Mouse (Mus musculus) liver, embryonic 14.5 days (tissue): ENCODE measurements around the gene Gm44511. TPM values are rescaled to one million over a fixed set of nuclear protein-coding genes. Genes with fewer than 3 reads are reported as not detected.

Source experiments
- ATAC-seq: fragments of 200-750 bp; cut with Nextera tagmentation; 2 replicates; pipeline ENCODE4 v1.8.0; 2017; ENCODE audit warnings: moderate number of reproducible peaks, mild to moderate bottlenecking, moderate library complexity; ENCODE audit not compliant: insufficient read depth
- DNase-seq, 3 experiments: peaks; one replicate each; pipeline ENCODE4 v3.0.0-alpha.2; 2012 to 2013; ENCODE audit warnings: low read depth in 3 of 3, low spot score in 3 of 3
- H3K27ac ChIP-seq: fragments of 300-500 bp; sonication (generic); 2 replicates; pipeline ENCODE4 v1.5.1; 2014; ENCODE audit warnings: moderate library complexity, mild to moderate bottlenecking, control low read depth, inconsistent platforms
- H3K27me3 ChIP-seq: fragments of 300-500 bp; sonication (generic); 2 replicates; pipeline ENCODE4 v1.6.1; 2014; ENCODE audit warnings: mild to moderate bottlenecking, low read length, moderate library complexity; ENCODE audit not compliant: control insufficient read depth, insufficient read depth
- H3K36me3 ChIP-seq: fragments of 300-500 bp; sonication (generic); replicated peaks from 2 replicates; pipeline ENCODE4 v1.6.1; 2014; ENCODE audit warnings: low read depth; ENCODE audit not compliant: control insufficient read depth, insufficient read depth
- H3K4me1 ChIP-seq, 2 experiments: fragments of 200-500 bp in 1 of 2; fragments of 300-500 bp in 1 of 2; sonication (generic) in 1 of 2; replicated peaks; 2 replicates each; pipeline ENCODE4 v1.6.1; 2012 to 2014; ENCODE audit warnings: antibody characterized with exemption in 1 of 2, inconsistent platforms in 1 of 2, low read length in 1 of 2; ENCODE audit not compliant: control insufficient read depth in 2 of 2, insufficient read depth in 2 of 2
- H3K4me2 ChIP-seq: fragments of 300-500 bp; sonication (generic); 2 replicates; pipeline ENCODE4 v1.6.1; 2014; ENCODE audit warnings: low read depth, mild to moderate bottlenecking, control low read depth, moderate library complexity
- H3K4me3 ChIP-seq, 2 experiments: fragments of 200-500 bp in 1 of 2; fragments of 300-500 bp in 1 of 2; sonication (generic) in 1 of 2; 2 replicates each; pipeline ENCODE4 v1.5.1; 2012 to 2014; ENCODE audit warnings: low read depth in 2 of 2, low read length in 2 of 2, mild to moderate bottlenecking in 2 of 2, control low read depth in 1 of 2, inconsistent platforms in 1 of 2, moderate library complexity in 1 of 2; ENCODE audit not compliant: insufficient read depth in 1 of 2
- H3K9ac ChIP-seq: fragments of 300-500 bp; sonication (generic); replicated peaks from 2 replicates; pipeline ENCODE4 v1.6.1; 2014; ENCODE audit warnings: mild to moderate bottlenecking, control low read depth, moderate library complexity
- H3K9me3 ChIP-seq: fragments of 300-500 bp; sonication (generic); 2 replicates; pipeline ENCODE4 v1.6.1; 2016; ENCODE audit warnings: low read length, mixed read lengths; ENCODE audit not compliant: control insufficient read depth
- CTCF ChIP-seq: IDR thresholded peaks from 2 replicates; pipeline ENCODE4 v1.5.1; 2016; ENCODE audit warnings: antibody characterized with exemption, low read depth, control low read depth
- EP300 ChIP-seq: IDR thresholded peaks from 2 replicates; pipeline ENCODE4 v1.6.1; 2016; ENCODE audit warnings: antibody characterized with exemption, low read depth
- WGBS: fragments of 180-500 bp; shearing (Covaris S2); extraction: QIAGEN DNeasy Blood & Tissue Kit; methylation state at CpG from one replicate; pipeline ENCODE4 v1.1.7; 2014; ENCODE audit not compliant: insufficient replicate concordance; 5-methylcytosine and 5-hydroxymethylcytosine counted together
- polyA plus RNA-seq, 2 experiments: library from polyadenylated mRNA; depleted of rRNA in 1 of 2; stranded (reverse) in 1 of 2; unstranded in 1 of 2; fragments of >200 nt; fragmentation: Nextera tagmentation in 1 of 2; extraction: Ambion mirVana in 1 of 2; gene quantifications; 2 replicates each; pipeline versions ENCODE4 v1.2.1 to v1.2.3; 2012 to 2014

Gene Gm44511
- polyA plus RNA-seq (2012; rRNA removed) (not detected in 2 replicates), polyA plus RNA-seq (2014; fragmentation: Nextera tagmentation; extraction: Ambion mirVana) (not detected in 2 replicates)

DNA sequence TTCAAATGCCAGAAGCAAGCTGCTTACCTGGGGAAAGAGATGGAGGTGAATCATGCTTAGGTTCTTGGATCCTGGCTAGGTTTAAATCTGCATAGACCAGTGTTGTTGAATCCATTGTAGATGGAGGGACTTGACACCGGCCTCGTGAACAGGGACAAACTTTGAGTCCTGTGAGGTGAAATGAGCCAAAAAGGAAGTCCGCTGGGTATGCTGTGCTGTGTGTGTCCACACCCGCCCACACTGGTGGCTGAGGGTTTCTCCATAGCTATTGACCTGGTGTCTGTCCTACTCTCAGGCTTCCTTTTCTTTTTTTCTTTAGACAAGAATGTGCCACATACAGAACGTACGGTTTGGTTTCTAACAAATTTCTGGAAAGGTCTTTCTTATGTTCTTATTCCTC is at the start of gene Gm44511, which contains the start of gene Klrb1b:
Gene Gm44511, minus strand, starts transcription at position 184 of the 400 bp plus-strand sequence.
Gene Klrb1b, minus strand, starts transcription at position 200 of the 400 bp plus-strand sequence.
- Histone ChIP-seq H3K9me3 (no peaks in the 10 kb centered on the region), H3K4me1 (no peaks in the 10 kb centered on the region), H3K27me3 (no peaks in the 10 kb centered on the region), H3K27ac (no peak within 1 kb of the TSS), H3K4me3 (no peak within 1 kb of the TSS), H3K4me2 (no peak within 1 kb of the TSS), H3K36me3 (no peaks in the 10 kb centered on the region), H3K9ac (no peak within 1 kb of the TSS)
- ATAC-seq (no peak), DNase-seq (no peak)
- 59% methylated on average over 6 of the region's 6 CpGs for WGBS
- TF ChIP-seq EP300: no peak
- no peak for TF ChIP-seq CTCF

DNA sequence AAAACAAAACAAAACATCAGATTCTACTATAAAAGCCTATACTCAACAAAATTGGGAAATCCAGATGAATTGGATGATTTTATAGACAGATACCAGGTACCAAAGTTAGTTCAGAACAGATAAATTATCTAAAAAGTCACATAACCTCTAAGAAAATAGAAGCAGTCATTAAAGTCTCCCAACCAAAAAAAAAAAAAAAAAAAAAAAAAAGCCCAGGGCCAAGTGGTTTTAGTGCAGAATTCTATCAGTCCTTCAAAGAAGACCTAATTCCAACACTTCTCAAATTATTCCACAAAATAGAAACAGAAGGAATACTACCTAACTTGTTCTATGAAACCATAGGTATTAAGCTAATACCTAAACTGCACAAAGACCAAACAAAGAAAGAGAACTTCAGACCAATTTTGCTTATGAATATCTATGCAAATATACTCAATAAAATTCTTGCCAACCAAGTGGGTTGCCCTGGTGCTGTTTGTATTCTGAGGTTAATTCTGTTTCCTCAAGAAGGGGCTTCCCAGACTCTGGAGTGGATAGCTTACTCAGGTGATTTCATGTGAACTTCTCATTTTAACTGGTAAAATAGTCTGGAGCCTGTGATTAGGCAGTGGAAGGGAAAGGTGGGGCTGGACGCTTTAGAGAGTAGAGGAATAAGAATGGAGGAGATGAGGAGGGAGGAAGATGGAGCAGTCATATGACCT is 45.9 kb upstream of the Gm44511 start:
- no peak overlapping the region for H3K4me3 ChIP-seq
- no peak overlapping the region for H3K4me2 ChIP-seq
- 66% methylated on average over 1 of the region's 1 CpGs for WGBS
- H3K9ac ChIP-seq: no peak overlapping the region
- no peak overlapping the region for H3K27ac ChIP-seq
- TF ChIP-seq CTCF (no peak), EP300 (no peak)
- H3K27me3 ChIP-seq: no peaks in the 10 kb centered on the region
- H3K4me1 ChIP-seq: no peaks in the 10 kb centered on the region
- DNase-seq: no peak
- no peaks in the 10 kb centered on the region for H3K36me3 ChIP-seq
- no peak for ATAC-seq
- H3K9me3 ChIP-seq: no peaks in the 10 kb centered on the region

DNA sequence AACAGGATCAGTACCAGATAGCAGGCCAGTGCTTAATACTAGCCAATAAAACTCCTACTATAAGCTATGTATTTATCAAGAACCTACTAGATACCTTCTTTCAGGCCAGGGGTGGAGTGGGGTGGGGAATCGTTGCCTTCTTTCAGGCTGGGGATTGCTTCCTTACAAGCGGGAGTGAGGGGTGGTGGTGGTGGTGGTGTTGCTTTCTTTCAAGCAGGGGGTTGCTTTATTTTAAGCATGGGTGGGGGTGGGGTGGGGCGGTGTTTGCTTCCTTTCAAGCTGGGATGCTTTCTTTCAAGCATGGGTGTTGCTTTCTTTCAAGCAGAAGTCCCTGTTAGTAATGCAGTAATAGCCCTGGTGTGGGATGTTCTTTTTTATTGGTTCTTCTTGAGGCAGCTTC is 42.7 kb upstream of the Gm44511 start:
- no peak for ATAC-seq
- 45% methylated on average over 3 of the region's 3 CpGs for WGBS
- H3K27me3 ChIP-seq: no peaks in the 10 kb centered on the region

GRCm38 (mm10) chr6:128857976-128858375 is 31.9 kb upstream of the Gm44511 start:
- no peak overlapping the region for H3K4me2 ChIP-seq
- WGBS: 56% methylated on average over 2 of the region's 2 CpGs
- no peaks in the 10 kb centered on the region for H3K9me3 ChIP-seq
- no peak overlapping the region for H3K4me3 ChIP-seq
- H3K4me1 ChIP-seq: peaks cover 0 to 6% of the 10 kb centered on the region in 2 experiments; a peak in 2 of 4 replicates
- TF ChIP-seq EP300: no peak
- TF ChIP-seq CTCF: no peak
- no peak overlapping the region; the same call in 1 of the 2 replicates for H3K9ac ChIP-seq
- ATAC-seq (no peak), DNase-seq (no peak)
- no peaks in the 10 kb centered on the region for H3K36me3 ChIP-seq
- H3K27me3 ChIP-seq: no peaks in the 10 kb centered on the region
- no peak overlapping the region for H3K27ac ChIP-seq

More for the DNA sequence above, 42.7 kb upstream of the Gm44511 start:
- Histone ChIP-seq H3K9me3 (no peaks in the 10 kb centered on the region), H3K36me3 (no peaks in the 10 kb centered on the region), H3K4me3 (no peak overlapping the region), H3K4me2 (no peak overlapping the region), H3K4me1 (no peaks in the 10 kb centered on the region), H3K27ac (no peak overlapping the region), H3K9ac (no peak overlapping the region)
- TF ChIP-seq EP300 (no peak), CTCF (no peak)
- DNase-seq: no peak

GRCm38 (mm10) chr6:128856250-128856649 is 30.1 kb upstream of the Gm44511 start:
- Histone ChIP-seq H3K27me3 (no peaks in the 10 kb centered on the region), H3K4me1 (peaks cover 0 to 12% of the 10 kb centered on the region in 2 experiments; a peak in 2 of 4 replicates), H3K4me2 (no peak overlapping the region), H3K9me3 (no peaks in the 10 kb centered on the region), H3K27ac (no peak overlapping the region), H3K4me3 (no peak overlapping the region), H3K36me3 (no peaks in the 10 kb centered on the region), H3K9ac (no peak overlapping the region)
- ATAC-seq: no peak
- 75% methylated on average over 5 of the region's 5 CpGs for WGBS
- no peak for TF ChIP-seq CTCF
- DNase-seq: no peak
